Mouse (Mus musculus) left cerebral cortex, postnatal 14 days (tissue): ENCODE measurements at regions not wholly inside any gene's neighbourhood (a gene's known extent, or its start where the extent isn't known, plus 50 kb on each side); places are given as distances from the start of the nearest gene placed in this dataset.

ENCODE experiments used
- DNase-seq, 2 experiments: peaks; one replicate each; pipeline ENCODE4 v3.0.0; 2021 to 2022; ENCODE audit warnings: low spot score in 2 of 2, mixed read lengths in 1 of 2
- intact Hi-C: fragments of 180-260 bp; cut with DNase I; formaldehyde crosslinking; loops from one replicate; pipeline ENCODE4 v1.15.1; 2025

- intact Hi-C loops, result no loop called here
- DNase-seq, result no peak
These were observed 271.9 kb upstream of the Erbb4 start for GRCm38 (mm10) chr1:69379741-69380140.

DNA sequence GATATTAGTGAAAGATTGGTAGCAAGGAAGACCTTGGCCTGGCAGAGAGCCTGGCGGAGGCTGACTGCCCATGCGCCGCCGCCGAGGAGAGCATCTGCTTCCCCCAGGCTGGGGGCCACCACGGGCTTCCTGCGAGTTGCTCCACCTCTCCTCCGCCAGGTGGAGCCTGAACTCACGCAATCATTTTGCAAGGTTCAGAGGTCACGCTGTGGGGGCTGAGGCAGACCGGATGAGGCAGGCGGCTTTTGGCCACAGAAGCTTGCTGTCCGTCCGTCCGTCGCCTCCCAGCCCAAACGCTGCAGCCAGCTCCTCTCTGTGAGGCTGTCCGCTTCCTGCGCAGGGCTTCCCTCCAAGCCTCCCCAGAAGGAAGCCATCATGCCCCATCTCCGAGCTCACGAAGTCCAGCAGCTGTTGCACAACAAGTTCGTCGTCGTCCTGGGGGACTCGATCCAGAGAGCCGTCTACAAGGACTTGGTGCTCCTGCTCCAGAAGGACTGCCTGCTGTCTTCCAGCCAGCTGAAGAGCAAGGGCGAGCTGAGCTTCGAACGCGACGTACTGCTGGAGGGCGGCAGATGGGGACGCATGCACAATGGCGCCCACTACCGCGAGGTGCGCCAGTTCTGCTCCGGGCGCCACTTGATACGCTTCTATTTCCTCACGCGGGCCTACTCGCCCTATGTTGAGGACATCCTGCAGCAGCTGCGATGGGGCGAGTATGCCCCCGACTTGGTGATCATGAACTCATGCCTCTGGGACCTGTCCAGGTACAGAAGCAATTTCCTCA, 269.3 kb upstream of the Erbb4 start:
- DNase-seq, result no peak
- intact Hi-C loops, result no loop called here

DNA sequence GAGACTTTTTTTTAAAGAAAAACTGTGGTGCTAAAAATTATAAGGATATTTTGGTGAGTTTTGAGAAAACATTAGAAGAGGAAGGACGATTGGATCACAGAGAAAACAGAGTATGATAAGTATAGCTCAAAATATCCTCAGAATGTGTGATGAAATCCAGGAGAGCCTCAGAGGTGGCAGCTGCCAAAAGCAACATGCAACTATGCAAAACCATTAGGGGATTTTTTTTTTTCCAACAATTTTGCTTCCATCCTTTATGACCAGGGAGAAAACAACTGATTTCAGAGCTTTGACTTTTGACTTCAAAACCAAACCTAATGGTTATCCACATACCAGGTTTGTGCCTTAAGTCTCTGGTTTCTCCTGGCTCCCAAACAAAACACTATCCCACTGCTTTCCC, 267.4 kb upstream of the Erbb4 start:
- DNase-seq, result no peak
- intact Hi-C loops, result no loop called here

GRCm38 (mm10) chr1:69370078-69370477, 262.2 kb upstream of the Erbb4 start:
- intact Hi-C loops, result no loop called here
- DNase-seq, result no peak

GRCm38 (mm10) chr1:69367531-69367930, 259.7 kb upstream of the Erbb4 start:
- intact Hi-C loops, result loop anchor here (10.0 kb wide), 1 partner anchor 157 kb away; no protein-coding TSS in a partner anchor
- peak in 1 of 2 experiments; percentile 12 for DNase-seq

DNA sequence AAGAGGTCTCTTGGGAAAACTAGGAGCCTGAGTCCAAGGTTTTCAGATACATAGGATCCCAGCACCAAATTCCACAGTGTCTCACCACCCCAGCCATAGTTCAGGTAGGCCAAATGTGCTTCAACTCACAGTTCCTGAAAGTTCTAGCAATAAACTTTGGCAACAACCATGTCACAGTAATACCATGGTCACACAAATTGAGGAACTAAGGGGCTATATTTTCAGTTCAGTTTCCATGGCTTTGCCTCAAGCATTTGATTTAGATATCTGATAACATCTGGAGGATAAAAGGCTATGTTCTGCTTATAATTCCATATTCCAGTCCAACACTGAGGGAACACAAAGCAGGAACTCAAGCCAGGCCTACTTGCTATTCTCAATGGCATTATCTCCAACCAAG, 256.2 kb upstream of the Erbb4 start:
- intact Hi-C loops, result loop anchor here (10.0 kb wide), 1 partner anchor 161 kb away; no protein-coding TSS in a partner anchor
- no peak for DNase-seq

DNA sequence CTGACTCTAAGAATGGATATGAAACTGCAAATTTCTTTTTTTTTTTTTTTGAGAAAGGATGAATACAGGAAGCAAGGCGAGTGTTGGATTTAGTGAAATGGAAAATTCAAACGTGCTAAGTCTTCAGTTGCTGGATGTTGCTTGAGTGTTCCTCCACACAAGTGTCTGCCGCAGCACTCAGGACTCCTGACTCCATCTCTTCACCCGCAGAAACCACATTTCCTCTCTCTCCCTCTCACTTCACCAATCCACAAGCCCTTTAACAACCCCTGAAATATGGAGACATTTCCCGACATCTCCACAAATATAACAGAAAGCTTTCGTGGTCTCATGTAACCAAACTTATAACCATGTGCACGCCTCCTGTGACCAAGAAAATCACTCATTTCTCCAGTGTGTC, 249.7 kb upstream of the Erbb4 start:
- no peak for DNase-seq
- intact Hi-C loops, result no loop called here

DNA sequence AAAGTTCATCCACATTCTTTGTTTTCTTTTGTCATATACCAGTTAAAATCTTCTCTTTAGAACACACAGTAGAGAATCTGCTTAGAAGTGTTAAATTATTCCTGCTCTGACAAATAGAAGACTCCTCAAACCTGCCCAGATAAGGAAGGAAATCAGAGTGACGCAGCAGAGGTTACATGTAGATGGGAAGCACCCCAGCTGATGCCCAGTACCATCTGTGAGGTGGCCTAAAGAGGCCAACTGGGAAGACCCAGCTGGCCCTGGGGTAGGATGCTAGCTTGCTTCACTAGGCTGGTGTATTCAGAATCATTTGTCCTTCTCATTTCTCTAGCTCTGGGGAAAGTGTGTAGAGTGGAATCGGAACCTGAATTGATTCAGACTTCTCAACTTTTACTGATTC, 242.6 kb upstream of the Erbb4 start:
- DNase-seq, result no peak
- intact Hi-C loops, result no loop called here

DNA sequence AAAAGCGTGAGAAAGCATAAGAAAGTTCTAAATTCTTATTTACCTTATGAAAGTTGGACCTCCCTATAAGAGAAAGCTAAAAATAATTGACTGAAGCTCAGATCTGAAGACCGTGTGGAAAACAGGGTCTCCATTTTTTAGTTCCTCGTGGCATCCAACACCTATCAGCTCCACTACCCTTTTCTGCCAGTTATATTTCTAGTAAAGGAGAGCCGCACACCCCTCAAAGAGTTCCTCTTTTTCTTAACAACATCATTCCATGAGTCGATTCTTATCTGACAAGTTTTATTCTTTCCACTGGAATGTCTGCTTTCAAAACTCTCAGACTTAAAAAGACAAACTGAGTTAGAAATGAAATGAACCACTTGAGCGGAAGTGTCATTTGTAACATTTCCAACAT, 242.0 kb upstream of the Erbb4 start:
- intact Hi-C loops, result no loop called here
- no peak for DNase-seq

DNA sequence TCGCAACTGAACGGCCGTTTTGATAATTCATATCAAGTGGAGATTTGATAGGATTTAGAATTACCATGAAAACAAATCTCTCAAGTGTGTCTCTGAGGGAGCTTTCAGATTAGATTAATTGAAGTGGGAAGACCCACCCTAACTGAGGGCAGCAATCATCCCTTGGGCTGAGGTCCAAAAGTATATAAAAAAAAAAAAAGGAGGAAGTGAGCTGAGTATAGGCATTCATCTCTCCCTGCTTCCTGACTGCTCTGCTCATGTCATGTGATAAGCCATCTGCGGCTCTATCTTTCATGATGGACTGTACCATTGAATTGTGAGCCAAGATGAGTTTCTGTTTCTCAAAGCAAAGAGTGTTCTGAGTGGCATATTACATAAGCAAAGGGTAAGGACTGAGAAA, 234.2 kb upstream of the Erbb4 start:
- intact Hi-C loops, result no loop called here

DNA sequence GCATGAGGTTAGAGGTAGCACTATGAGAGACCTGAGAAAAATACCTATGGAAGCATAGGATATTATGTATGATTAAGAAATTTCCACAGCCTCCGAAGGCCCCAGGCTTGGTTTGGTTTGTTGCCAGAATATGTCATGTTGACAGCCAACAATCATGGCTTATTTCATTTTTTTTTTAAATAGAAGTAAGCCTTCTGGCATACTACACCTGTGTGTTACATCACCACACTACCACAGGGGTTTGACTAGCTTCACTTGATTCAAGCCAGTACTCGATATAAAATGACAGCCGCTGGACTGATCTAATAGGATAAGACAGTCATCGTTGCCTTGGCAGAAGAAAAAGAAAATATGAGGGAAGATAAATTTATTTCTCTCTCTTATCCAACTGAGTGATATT, 232.6 kb upstream of the Erbb4 start:
- intact Hi-C loops, result no loop called here
- no peak for DNase-seq

More for the DNA sequence above, 234.2 kb upstream of the Erbb4 start:
- DNase-seq, result no peak

GRCm38 (mm10) chr1:69331418-69332254, 223.8 kb upstream of the Erbb4 start:
- intact Hi-C loops, result loop anchor here (10.0 kb wide), 2 partner anchors 353 to 433 kb away; partner anchors contain the start of gene Ikzf2
- peak; percentile 3 to 40 for DNase-seq

GRCm38 (mm10) chr1:69329399-69329798, 221.5 kb upstream of the Erbb4 start:
- DNase-seq, result no peak
- intact Hi-C loops, result no loop called here

DNA sequence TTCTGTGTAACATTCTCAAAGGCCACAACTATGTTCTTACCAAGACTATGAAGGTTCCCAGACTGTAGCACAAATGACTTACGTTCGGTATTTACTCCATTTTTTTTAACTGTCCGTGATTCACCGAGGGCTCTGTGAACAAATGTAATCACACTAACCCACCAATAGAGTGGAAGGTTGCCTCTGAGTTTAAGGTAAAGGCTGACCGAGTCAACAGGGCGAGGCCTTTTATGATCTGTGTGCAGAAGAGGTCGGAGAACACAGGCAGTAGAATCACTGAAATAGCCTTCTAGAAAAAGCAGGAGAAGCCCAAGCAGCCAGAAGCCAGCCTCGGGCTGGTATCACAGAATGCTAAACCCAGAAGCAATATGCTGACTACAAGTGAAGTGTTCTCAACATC, 218.9 kb upstream of the Erbb4 start:
- intact Hi-C loops, result no loop called here
- DNase-seq, result no peak

- intact Hi-C loops, result no loop called here
- no peak for DNase-seq
These were observed 211.7 kb upstream of the Erbb4 start for GRCm38 (mm10) chr1:69319526-69319925.

DNA sequence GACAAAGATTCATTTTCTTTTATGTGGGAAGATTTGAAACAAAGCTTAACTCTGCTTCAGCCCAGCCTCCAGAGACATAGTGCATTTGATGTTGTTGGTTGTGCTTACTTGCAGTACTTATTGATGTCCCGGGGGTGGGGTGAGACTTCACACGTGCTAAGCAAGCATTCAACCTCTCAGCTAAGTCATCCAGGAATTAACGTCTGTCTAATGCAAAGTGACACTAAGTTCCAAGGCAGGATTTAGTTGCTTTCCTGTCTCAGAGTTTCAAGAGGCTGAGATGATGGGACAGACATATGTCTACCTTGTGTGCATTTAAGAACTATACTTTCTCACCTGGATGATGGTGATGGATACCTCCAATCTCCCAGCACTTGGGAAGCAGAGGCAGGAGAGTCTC, 189.0 kb upstream of the Erbb4 start:
- intact Hi-C loops, result no loop called here
- no peak for DNase-seq

DNA sequence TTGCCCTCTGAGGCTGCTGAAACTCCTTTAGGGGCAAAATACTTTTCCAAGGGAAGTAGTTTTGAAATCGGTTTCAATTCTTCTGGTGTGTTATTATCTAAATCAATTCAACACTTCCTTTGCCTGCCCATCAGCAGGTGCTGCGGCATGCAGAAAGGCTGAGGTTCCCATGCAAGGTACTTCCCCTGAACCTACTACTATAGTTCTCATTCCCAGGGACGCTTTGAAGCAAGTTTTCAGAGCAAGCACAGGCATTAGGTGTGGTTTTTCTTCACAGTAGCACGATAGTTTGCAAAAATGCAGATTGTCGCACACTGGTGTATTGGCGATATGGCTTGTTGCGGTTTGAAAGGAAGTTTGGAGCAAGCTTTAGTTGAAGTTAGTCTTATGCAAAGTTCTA, 183.5 kb upstream of the Erbb4 start:
- intact Hi-C loops, result no loop called here
- DNase-seq, result no peak

GRCm38 (mm10) chr1:69286374-69286773, 178.5 kb upstream of the Erbb4 start:
- DNase-seq, result no peak

GRCm38 (mm10) chr1:69277428-69277827, 169.6 kb upstream of the Erbb4 start:
- intact Hi-C loops, result no loop called here
- no peak for DNase-seq

More at GRCm38 (mm10) chr1:69286374-69286773, 178.5 kb upstream of the Erbb4 start:
- intact Hi-C loops, result no loop called here

DNA sequence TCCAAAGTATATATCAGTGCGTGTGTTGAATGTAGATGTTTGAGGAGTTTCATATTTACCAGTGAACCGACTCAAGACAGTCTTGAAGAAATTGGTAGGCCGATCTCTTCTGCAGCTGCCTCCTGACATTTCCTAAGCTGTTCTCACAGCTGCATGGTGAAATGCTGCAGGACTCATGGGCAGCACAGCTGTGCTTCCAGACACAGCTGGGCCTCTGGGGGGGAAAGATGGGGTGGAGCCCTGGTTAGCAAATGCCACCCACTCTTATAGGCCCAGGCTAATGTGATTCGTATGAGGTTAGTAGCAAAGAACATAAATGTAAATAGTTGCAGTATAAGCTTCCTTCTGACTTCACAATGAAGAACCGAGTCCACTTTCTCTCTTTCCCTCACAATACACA, 139.8 kb upstream of the Erbb4 start:
- no peak for DNase-seq
- intact Hi-C loops, result no loop called here
